Mouse (Mus musculus) heart, adult 9 months (tissue): ENCODE results near the gene Arid4a.

Experiments used
- DNase-seq, 2 experiments: peaks; one replicate each; pipeline ENCODE4 v3.0.0; 2022; ENCODE audit warnings: low spot score in 2 of 2

Gene Arid4a

DNA sequence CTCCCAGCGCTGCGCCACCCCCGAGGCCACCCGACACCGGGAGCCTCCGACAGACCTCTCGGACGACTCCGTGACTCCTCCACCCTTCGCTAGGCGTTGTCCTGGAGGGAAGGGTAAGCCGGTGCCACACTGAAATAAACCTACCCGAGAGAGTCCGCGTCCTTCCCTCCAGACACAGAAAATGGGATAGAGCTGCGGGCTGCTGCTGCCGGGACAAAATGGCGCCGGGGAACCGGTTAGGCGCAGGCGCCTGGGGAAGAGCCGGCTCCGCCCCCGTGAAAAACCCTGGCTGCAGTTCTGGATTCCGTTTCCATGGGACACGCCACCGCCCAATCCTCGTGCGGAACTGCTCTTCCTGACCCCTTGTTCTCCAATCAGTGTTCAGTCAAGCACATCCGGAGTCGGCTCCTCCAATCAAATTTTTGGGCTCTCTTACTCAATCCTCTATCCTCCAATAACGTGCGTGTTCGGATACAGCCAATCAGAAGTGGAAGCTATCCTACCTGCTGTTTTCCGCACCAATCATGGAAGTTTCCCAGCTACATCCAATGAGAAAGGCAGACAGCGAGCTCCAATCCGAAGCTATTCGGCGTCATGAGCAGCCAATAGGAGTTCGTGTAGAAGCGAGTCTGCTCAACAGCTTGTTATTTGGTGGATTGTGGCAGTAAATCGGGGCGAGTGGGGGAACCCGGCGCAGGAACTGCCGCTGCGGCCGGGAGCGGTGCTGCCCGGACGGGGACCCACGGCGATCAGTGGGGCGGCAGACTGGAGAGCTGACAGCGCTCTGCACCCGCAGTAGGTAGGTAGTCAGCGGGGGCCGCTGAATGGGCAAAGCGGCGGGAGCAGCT lies at the start of gene Arid4a:
Gene Arid4a (plus strand): TSS at position 628 of the 848 bp plus-strand sequence.
- DNase-seq: peak; percentile 100

DNA sequence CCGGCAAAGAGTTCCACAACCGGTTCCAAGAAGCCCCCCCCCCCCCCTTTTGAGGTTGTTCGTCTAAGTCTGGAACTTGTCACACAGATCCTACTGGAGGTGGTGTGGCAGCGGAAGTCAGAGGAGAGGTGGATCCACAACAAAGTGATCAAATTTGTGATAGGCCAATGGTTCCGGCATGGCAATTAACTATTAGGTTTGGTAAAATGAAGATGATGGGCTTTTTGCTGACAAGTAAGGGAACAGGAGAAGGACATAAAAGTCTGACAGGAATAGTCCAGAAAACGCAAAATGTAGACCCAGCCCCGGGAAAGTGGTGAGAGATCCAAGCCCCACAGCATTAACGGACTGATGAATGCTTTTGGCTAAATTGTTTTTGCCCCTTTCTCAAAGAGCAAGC lies 48.2 kb upstream of the Arid4a start:
- peak in 1 of 2 experiments; percentile 18 for DNase-seq

DNA sequence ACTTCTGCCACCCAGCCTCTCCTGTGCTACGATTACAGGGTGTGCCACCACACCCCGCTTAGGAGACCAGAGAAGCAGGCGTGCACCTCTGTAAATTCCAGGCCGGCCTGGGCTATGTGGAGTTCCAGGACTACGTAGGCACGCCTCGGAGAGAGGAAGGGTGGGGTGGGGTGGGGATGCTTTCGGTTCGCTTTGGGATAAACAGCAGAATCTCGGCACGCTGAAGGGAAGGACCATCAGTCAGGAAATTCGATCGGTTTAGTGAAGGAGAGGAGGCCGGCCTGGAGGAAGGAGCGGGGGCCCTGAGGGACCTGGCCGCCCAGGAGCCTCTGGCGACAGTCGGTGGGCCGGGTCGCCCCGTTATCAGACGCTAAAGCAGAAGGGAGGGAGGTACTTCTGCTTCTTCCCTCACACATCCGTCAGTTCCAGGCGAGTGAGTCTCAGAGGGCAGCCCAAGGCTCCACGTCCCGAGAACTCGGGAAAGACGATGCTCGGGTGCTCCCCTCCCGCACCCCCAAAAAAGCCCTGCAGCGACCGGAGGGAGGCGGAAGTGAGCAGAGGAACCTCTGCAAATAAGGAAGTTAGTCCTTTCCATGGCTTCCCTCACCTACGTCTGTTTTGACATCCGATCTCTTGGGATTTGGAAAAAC lies 47.5 kb upstream of the Arid4a start:
- DNase-seq: peak; percentile 87 to 88

DNA sequence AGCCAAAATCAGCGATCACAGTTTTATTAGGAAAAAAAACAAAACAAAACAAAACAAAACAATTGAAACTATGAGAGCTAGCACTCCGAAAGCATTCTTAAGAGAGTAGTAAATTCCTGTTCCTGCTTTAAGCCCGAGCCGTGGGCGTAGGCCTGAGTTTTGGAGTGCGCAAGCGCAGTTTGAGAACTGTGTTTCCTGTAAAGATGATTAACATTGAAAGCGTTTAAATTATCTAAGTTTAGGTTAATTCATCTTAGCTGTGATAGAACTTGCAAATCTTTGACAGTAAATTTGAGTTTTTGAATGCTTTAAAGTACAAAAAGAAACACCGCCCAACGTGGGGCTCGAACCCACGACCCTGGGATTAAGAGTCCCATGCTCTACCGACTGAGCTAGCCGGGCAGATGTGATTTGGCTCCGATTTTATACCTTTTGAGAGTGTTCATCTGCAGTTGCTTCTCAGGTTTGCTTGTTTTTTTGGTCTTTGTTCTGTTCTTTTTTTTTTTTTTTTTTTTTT lies 46.9 kb upstream of the Arid4a start:
- DNase-seq: peak; percentile 72 to 91

DNA sequence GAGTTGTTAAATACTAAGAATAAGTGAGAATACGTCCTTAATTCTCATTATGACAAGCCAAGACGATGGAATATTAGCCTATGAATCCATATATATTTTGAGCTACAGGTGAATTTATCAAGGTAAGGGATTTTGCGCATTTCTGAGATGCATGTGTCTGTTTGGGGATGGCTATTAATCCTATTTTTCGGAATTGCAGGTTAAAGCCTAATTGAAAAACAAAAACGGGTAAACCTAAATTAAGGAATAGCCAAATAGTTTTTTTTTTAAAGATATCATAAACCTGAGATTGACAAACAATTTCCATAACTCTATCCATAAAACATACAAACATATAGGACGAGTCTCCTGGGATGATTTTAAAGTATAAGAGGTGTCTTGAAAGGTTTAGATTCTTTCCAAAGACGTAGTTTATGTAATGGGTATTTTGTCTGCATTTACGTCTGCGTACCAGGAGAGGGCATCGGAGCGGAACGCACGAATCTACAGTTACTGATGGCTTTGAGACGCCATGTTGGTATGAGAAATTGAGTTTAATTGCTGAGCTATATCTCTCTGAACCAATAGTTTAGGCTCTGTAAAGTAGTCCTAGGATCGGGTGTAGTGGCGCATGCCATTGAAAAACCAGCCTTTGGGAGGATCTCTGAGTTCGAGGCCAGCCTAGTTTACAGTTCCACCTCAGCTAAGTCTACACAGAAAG lies 46.2 kb upstream of the Arid4a start:
- peak; percentile 52 to 55 for DNase-seq

DNA sequence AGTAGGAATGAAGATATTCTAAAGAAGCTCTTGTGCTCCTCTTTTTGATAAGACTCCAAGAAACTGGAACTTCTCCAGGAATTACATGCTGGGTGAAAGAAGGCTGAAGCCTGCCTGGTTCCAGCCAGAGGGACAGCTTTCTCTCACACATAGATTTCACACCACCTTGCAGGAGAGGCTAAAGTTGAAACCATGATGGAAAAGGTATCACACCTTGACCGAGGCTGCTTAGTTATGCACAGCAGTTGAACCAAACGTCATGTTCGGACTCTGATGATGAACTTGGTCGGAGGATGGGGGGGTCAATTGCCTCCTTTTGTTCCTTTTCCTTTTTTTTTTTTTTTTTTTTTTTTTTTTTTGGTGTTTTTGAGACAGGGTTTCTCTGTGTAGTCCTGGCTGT lies 42.0 kb upstream of the Arid4a start:
- no peak for DNase-seq

DNA sequence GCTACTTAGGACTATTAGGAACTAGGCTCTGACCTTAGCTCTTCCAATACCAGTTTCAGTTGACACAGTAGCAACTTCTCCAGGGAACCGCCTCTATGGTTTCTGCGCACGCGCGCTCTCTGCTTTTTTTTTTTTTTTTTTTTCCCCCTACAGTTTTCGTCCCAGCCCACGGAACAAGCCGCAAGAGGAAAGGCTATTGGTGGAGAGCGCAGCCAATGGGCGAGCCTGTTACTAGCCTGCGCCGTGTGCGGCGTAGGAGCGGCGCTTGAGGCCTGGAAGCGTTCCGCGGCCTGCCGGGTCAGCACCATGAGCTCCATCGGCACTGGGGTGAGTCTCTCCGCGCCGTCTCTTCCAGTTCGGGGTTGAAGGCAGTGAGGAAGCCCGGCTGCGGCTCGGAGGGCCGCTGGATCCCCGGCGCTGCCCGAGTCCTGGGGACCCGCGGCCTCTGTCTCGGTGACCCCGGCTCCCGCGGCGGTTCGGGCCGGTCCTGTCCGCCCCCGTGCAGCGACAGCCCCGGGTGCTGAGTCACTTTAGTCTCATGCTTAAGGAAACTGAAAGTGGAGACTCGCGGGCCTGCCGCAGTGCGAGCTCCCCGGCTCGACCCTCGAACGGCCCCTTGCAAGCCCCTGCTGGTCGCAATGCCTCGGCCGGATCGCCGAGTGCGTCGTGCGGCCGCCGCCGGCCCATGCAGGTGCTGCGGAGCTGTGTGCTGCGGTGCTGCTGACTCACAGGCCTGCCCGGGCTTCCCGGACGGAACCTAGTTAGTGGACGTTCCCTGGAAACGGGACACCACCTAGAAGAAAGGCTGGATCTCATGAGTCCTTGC lies 41.1 kb upstream of the Arid4a start, which contains the start of gene Psma3:
Gene Psma3 (plus strand): TSS at position 181 of the 826 bp plus-strand sequence.
- peak; percentile 92 to 94 for DNase-seq

DNA sequence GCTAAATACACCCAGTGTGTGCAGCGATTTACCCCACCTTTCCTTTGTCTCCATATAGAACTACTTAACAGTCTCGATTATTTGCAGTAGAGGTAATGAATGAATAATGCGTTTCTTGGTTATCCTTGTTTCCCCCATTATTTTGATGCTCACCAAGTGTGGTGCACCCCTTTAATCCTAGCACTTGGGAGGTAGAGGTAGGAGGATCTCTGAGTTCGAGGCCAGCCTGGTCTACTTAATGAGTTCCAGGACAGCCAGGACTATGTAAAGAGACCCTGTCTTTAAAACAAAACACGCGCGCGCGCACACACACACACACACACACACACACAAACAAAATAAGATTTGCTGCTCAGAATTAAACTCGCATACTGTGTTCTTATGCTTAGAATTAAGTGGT lies 40.4 kb upstream of the Arid4a start:
- DNase-seq: no peak

DNA sequence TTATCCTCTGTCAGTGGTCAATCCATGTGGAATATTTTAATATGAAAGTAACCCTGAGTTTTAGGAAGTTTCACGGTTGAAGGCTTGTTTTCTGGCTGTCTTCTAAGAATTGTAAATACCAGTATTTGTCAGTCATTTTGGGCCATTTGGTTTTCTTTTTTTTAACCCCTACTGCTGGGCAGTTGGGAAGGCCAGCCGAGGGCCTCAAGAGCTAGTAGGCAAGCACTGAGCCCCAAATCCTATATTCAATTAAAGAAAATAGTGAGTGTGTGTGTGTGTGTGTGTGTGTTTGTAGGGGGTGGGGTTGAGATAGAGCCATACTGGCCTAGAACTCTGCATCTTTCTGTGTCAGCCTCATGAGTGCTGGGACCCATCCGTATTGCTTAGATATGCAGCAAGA lies 39.9 kb upstream of the Arid4a start:
- DNase-seq: no peak

DNA sequence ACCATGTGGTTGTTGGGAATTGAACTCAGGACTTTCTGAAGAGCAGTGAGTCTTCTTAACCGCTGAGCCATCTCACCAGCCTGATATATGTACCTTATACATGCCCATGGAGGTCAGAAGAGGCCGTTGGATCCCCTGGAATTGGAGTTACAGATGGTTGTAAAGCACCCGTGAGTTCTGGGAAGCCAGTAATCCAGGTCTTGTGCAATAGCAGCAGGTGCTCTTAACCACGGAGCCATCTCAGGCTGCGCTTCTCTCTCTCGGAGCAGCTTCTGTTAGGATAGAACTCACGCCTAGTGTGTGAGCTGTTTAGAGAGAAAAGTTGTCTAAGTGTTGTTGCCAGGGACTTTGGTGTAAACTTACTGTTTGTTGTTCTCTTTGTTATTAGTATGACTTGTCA lies 37.4 kb upstream of the Arid4a start:
- no peak for DNase-seq

DNA sequence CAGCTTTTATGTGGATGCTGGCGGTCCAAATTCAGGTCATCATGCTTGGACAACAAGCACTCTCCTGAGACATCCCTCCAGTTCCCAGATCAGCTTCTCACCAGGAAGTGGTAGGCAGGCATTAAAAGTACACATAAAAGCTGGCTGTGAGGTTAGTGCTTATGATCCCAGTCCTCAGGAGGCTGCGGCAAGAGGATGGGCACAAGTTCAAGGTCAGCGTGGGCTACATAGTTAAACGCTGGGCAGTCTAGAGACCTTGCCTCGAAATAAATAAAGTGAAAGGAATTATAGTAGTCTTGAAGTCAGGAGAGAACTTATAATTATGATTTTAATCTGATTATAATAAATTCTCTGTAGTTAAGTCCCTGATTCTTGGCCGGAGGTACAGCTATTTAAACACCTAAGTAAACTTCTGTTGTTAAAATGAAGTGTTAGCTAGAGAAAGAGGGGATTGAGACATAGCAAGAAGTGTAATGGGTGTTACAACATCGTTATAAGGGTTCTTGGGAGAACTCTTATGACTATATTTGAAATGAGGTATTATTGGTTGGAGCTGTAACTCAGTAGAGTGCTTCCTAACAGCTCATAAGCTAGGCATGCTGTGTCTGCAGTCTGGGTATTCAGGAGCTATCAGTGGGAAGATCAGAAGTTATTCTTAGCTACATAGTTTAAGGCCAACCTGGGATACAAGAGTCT lies 30.8 kb upstream of the Arid4a start:
- no peak for DNase-seq

DNA sequence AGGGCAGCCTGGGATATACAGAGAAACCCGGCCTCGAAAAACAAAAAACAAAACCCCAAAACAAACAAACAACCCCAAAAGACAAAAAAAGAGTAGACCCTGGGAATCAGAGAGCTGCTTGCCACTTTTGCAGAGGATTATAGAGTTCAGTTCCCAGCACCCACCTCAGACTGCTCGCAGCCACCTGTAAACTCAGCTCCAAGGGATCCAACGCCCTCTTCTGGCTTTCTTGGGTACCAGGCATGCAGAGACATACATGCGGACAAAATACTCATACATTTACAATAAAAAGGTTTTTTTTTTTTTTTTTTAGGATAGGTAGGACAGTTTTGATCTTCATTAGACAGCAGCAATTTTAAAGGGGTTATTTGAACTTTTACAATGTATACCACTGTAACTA lies 18.6 kb upstream of the Arid4a start:
- no peak for DNase-seq

DNA sequence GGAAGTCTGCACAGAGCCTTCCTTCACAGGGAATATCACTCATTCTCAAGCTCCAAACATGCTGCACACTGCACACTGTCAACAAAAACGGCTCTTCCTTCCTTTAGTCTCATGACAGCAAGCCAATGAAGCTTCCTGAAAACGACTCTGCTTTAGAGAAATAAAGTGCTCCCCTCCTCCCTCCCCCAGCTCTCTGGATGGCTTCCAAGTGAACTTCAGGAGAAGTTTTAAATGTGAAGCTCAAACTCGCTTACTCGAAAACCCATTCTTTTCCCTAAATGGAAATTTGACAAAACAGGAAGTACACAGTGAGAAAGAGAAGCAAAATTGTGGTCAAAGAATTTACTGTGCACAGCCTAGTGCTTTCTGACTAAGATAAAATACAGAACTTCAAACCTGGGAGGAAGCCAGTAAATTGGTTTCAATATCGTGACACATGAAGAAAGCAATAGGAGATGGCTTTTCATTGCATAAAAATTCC lies 16.3 kb upstream of the Arid4a start:
- peak; percentile 43 to 70 for DNase-seq

DNA sequence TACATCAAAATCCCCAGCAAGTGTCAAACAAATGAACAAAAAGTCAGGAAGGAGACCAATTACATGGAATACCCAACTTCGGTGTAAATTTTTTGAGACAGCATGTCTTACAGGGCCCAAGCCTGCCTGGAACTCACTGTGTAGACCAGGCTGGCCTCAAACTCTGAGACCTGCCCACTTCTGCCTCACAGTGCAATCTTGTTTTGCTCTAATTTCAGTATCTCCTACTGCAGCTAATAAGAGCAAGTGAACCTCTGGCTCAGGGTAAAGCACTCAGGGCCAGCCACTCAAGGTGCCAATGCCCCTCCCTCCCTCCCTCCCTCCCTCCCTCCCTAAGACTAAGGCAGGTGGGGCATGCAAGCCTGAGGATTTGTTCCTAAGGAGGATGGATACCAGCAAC lies 15.4 kb upstream of the Arid4a start:
- DNase-seq: no peak

DNA sequence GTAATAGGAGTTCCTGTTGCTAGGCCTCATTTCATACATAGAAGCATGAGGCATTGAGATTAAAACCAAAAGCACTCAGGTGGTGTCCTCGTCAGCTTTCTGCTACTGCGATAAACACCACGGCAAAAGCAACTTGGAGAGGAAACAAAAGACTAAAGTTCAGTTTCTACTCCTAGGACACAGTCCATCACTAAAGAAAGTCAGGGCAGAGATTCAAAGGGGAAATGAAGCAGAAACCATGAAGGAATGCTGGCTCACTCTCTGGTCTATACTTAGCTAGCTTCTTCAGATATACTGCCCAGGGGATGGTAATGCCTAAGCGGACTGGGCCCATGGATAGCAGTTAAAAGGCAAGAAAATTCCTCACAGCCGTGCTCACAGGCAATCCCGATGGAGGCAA lies 14.3 kb upstream of the Arid4a start:
- DNase-seq: no peak

DNA sequence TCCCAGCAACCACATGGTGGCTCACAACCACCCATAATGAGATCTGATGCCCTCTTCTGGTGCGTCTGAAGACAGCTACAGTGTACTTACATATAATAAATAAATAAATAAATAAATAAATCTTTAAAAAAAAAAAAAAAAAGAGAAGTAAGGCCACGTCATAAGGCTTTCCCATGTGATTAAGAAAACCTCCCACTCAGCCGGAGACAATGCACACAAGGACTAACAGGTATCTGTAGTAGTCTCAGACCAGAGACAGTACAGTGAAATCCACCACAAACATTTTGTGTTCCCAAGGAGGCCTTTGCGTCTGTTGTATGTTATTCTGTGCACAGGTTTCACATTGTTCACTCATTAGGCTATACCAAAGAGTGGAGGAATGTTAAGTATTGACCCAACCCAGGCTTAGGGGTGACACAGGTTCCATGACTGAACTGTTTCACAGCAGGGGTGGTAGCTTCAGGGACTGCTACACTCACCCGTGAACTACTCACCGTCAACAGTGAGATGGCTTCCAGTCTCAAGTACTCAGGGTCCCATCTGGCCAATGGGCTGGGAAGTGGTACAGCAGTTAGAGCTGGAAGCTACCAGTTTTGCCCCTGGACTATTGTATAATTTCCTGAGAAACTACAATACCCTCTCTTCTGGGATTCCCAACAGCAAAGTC lies 11.9 kb upstream of the Arid4a start:
- no peak for DNase-seq

DNA sequence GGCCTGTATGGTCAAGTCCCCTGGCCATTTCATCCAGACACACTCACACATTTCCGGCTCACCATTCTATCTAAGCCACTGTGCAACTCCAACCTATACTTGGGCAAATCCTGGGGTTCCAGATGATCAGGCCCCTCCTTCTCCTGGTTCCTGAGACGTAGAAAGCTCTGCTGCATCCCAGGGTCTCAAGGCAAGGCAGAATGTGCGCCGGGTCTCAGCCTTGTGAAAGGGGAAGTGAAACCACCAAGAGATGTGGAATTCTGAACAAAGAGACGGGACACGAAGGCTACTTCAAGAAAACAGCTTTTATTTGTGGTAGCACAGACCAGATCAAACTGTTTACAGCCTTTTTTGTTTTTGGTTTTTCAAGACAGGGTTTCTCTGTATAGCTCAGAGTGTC lies 9.6 kb upstream of the Arid4a start:
- DNase-seq: no peak

DNA sequence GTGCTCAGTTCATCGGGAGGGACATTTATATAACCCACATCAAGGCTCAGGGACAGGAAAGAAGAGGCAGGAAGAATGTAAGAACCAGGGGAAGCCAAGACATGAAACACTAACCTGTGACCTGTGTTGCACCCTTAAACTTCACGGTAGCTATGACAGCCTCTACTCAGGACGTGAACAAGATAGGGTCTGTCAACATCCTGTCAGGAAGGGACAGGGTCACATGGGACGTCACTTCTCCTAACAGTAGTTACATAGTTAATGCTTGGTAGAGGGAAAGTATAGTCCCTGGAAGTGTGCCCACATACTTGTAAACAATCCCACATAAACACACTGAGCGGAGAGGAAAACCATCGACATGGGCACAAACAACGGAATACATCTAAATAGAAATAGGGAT lies 8.9 kb upstream of the Arid4a start:
- peak in 1 of 2 experiments; percentile 19 for DNase-seq

DNA sequence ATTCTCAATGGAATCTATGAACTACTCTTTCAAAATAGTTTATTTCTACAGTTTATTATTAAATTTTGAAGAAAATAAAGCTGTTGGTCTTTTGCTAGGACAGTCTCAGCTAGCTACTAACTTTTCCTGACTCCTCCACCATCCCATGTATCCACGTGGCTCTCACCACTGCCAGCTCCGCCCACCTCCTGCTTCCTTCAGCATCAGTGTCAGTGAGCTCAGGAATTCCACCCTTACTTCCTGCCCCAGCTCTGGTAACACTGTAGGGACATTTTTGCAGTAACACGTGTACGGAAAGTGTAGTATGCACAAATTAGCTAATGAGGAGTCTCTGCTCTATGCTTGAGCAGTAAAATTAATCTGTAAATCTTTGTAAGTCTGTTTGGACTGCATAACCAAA lies 6.0 kb upstream of the Arid4a start:
- DNase-seq: peak; percentile 58 to 73

DNA sequence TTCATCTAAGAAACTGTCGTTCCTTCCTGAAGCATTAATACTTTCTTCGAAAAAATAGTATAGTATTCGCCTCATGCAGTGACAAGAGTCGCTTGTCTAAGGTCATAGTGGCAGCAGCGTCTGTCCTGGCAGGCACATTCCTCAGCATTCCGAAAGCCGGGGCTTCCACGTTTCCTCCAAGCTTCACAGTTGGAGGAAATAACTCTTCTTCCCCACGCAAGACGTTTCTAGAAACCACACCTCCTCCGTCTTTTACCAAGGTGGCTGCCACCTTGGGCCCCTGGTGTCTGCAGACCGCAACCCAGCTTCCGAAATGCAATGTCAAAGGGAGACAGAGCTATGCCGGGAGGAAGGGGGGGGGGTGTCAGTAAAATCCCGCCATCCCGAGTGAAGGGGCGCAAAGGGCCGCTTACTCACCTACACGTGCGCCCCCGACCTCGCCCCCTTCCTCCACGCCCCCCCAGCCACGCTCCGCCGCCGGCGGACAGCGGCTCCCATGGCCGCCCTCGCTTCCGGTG lies 886 bp upstream of the Arid4a start:
- DNase-seq: no peak
